ENCODE assay signal across 12 mouse cellular contexts in genomic region chr4:35401783-35402182, GRCm38 (mm10).
"Had no signal": no experiment of that assay in that cellular context is flagged by ENCODE, and none has a peak within 500 bp of the region (broad histone marks: within the 10 kb centered on the region; RNA-seq: fewer than 3 reads in every experiment).

No protein-coding gene starts in this region.

- H3K4me1 ChIP-seq: intestine, embryonic 15.5 days; liver, embryonic 15.5 days; stomach, embryonic 15.5 days had no signal

- H3K4me2 ChIP-seq: intestine, embryonic 15.5 days; liver, embryonic 11.5 days; liver, embryonic 15.5 days; midbrain, embryonic 13.5 days; stomach, embryonic 15.5 days had no signal

- H3K36me3 ChIP-seq: intestine, embryonic 15.5 days; liver, embryonic 15.5 days; midbrain, embryonic 13.5 days; stomach, embryonic 15.5 days had no signal

- H3K27me3 ChIP-seq: intestine, embryonic 15.5 days; liver, embryonic 15.5 days; midbrain, embryonic 13.5 days; stomach, embryonic 15.5 days had no signal

- H3K4me3 ChIP-seq: intestine, embryonic 15.5 days; liver, embryonic 15.5 days; midbrain, embryonic 13.5 days; stomach, embryonic 15.5 days had no signal

- ATAC-seq: intestine, embryonic 15.5 days; lung, postnatal 0 days; midbrain, embryonic 13.5 days had no signal

- H3K9me3 ChIP-seq: intestine, embryonic 15.5 days; liver, embryonic 15.5 days; midbrain, embryonic 13.5 days; stomach, embryonic 15.5 days had no signal

- DNase-seq: kidney, adult 18-20 months; kidney, postnatal 36 days; lung, adult 2 months; lung, postnatal 36 days; right cerebral cortex, postnatal 14 days; thymus, postnatal 4 days had no signal

- H3K9ac ChIP-seq: intestine, embryonic 15.5 days; liver, embryonic 15.5 days; midbrain, embryonic 13.5 days; stomach, embryonic 15.5 days had no signal

- H3K27ac ChIP-seq: intestine, embryonic 15.5 days; liver, embryonic 15.5 days; stomach, embryonic 15.5 days had no signal
